Mouse (Mus musculus) cortical plate, adult 2 months (tissue): ENCODE results near the gene Tmem150a.

Source experiments
- CTCF ChIP-seq: fragments of 200-500 bp; IDR thresholded peaks from 2 replicates; pipeline ENCODE4 v1.5.1; 2011; ENCODE audit warnings: mild to moderate bottlenecking, control low read depth, low read length; ENCODE audit not compliant: insufficient read depth; ENCODE audit errors: extremely low read depth
- POLR2A ChIP-seq: fragments of 200-500 bp; IDR thresholded peaks from 2 replicates; pipeline ENCODE4 v1.6.1; 2011; ENCODE audit warnings: mild to moderate bottlenecking, low read length, control low read depth; ENCODE audit not compliant: insufficient read depth; ENCODE audit errors: extremely low read depth

DNA sequence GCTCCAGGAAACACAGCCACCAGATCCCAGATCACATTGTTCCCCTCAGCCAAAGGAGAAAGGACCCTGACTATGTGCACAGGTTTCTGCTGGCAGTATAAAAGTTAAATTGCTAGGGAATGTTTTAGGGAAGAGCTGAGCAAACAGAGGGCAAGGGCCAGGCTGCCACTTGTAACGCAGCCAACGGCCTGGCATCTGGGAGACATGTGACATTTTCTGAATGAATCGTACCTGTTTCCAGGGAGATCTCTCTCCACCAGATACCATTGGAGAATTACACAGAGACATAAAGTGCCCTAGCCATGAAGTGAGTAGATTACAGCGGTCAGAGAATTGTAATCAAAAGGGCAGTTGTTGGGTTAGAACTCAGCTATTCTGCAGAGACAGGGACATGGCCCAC, 17.9 kb downstream of the Tmem150a start:
- TF ChIP-seq CTCF (no peak), POLR2A (no peak)
